Mouse (Mus musculus) ovary, adult 18-20 months (tissue): ENCODE results near the gene Gm15130.

ENCODE experiments used
- DNase-seq: peaks from one replicate; pipeline ENCODE4 v3.0.0; 2022; ENCODE audit warnings: low spot score, mixed read lengths

Gene Gm15130

DNA sequence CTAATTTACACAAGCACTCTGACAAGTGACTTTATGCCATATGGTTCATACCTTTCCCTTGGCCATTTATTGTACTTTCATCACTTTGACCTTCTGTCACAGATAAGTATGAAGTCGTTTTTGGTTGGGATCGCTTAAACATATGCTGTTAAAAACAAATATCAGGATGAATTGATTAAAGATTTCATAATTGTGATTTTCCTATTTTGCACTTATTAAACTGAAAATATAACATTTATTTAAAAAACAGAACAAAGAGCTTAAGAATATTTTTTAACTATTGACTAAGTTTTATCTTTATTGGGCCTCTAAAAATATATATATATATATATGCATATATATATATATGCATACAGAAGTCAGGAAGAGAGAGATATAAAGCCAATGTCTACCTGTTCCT is at the start of gene Gm15130:
Gene Gm15130 (minus strand): TSS at position 101 of the 400 bp plus-strand sequence.
- DNase-seq: no peak

- DNase-seq: no peak
Measured at GRCm38 (mm10) chr2:111182068-111182467, 29.3 kb upstream of the Gm15130 start.

GRCm38 (mm10) chr2:111135739-111136138 is 17.0 kb downstream of the Gm15130 start:
- DNase-seq: no peak

DNA sequence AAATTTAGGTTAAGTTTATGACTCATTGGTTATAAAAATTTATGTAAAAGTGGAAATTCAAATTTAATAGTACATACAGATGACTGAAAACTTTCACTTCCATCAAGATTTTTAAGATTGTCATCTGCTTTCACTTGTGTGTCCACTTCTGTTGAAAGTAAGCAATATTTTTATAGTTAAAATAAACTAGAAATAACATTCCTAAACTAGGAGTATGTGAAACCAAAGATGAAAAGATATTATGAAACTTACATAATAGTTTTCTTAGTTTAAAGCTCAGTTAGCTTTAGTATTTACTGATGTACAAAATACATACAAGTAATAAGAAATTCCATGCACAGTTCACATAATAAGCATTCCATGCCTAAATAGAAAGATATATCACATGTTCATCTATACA is 46.9 kb downstream of the Gm15130 start, which contains the start of gene Gm13941:
Gene Gm13941 (minus strand): TSS at position 101 of the 400 bp plus-strand sequence.
- no peak for DNase-seq
